Mouse (Mus musculus) adrenal gland, adult 2 months (tissue): ENCODE measurements around the gene Gm9508. TPM values are rescaled to one million over a fixed set of nuclear protein-coding genes. Genes with fewer than 3 reads are reported as not detected.

Experiments
- DNase-seq: peaks from one replicate; pipeline ENCODE4 v3.0.0; 2021
- polyA plus RNA-seq: library from polyadenylated mRNA; depleted of rRNA; stranded (reverse); fragments of >200 nt; gene quantifications from 2 replicates; pipeline ENCODE4 v1.2.3, GENCODE M21; 2012; rRNA removed
- total RNA-seq, 2 experiments: library from RNA; stranded (reverse); gene quantifications; 2 replicates each; pipeline ENCODE4 v1.2.3; 2021

The Gm9508 gene
- total and polyA plus RNA-seq, 3 experiments: not detected

DNA sequence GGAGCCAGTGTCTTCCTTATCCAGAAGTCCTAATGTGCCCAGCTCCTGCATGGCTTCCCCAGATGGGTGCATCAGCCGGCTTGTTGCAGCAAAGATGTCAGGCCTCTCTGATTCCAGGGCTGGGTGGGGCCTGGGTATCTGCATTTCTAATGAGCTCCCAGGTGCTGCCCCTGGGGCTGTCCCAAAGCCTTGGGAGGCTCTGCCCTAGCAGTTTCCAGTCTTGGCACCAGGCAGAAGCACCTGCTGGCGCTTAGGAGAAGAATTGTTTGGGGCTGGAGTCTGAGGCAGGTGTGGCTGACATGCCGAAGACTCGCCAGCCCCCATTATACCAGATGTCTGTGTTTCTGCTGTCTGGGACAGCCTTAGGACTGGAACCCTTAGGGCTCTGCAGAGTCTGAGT is 26.3 kb downstream of the Gm9508 start:
- no peak for DNase-seq

DNA sequence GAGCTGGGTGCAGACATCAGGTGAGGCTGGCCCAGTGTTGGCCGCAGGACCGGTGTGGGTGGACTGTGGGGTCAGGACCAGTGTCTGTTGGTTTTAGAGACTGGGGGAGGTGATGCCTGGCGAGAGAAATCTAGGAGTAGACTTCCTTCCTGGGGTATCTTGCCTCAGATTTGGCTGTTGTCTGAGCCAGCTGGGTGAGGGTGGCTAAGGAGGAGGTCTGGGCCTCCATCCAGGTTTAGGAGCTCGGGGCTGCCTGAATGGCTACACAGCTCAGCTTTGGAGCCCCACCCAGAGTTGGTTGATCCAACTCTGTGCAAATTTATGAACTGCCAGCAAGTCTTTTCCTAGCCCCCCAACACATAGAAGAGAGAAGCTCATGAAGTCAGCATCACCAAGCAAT is 29.6 kb downstream of the Gm9508 start:
- no peak for DNase-seq

DNA sequence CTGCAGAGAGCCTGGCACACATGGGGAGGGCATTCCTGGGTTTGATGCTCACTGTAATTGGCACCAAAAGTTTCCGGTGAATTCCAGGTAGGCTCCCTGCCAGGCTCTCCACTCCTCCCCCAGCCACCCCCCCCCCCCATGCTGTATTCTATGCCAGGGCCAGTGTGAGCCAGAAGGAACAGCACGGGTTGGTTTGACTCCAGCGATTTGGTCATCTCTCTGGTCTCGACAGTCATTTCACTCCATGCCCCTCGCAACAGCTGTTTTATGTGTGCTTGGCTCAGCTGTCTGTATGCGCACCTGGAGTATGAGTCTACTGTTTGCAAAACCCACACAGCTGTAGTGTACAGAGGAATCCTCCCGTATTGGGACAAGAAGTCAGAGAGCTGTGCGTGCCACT is 30.7 kb downstream of the Gm9508 start:
- DNase-seq: no peak

DNA sequence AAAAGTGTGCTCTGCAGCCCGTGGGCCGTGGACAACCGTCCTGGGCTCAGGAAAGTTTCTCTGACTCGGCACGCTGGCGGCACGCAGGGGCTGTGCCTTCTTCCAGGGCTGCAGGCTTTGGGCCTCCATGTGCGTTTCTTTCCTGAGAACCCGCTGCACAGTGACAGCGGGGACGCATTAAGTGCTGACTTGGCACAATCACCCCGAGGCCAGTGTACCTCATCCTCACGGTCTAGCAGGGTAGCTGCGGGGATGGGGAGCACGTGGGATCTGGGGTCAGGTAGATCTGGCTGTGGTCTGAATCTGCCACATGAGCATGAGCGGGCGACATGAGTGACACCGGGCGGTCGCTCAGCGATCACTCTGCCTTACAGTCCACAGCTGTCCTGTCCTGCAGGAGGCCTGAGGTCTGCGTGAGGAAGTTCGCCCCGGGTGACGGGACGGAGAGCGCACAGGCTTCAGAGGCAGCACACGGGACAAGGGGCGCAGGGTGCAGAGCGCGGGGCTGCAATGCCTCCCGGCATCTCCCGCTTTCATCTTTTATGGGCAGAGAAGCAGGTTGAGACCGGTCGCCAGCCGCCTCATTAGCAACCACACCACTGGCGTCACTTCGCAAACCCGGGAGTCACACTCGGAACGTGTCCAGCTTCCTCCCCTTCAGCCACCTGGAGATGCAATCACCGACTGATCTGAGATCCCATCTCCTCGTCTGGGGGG is 32.9 kb downstream of the Gm9508 start:
- DNase-seq: no peak

DNA sequence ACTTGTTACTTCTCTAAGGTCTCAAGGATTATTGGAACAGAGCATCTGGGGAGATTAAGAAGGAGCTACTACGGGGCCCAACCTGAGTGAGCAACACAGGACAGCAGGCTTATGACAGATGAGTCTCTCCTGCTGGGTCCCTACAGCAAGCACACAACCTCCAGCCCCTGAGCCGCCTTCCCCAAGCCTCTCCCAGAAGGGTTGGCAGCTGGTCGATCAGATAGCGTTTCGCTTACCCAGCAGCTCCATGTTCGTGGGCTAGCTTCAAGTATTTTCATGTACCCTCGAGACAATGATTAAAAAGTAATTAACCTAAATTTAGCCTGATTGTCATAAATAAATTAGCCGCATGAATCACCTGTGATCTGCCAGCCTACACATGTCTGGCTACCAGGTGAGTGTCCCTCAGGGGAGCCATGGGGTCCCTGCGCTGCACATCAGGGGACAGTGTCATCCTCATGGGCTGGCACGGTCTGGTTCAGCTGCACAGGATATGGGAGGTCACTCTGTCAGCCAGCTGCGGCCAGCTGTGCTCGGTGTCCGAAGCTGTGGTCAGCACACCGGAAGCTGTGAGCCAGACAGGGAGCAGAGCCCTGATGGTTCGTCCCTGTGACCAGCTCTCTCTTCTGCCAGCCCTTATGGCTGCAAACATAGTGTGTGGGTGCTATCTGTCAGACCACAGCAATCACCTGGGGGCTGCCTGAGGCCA is 38.6 kb downstream of the Gm9508 start:
- no peak for DNase-seq

DNA sequence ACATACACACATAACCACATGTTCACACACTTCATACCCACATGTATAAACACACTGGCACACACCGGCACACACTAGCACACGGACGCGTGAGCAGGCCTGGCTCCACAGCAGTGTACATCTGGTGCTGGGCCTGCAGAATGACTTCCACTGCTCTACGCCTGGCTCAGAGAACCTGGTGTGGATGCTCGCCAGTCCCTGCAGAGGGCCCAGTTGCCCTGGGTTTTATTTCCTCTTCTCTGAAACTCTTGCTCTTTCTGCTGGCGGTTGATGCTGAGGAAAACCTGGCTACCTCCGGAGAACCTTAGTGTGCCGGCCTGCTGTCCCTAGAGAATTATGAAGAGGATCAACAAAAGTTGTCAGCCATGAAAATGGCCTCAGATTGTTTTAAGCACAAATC is 45.0 kb downstream of the Gm9508 start:
- no peak for DNase-seq

DNA sequence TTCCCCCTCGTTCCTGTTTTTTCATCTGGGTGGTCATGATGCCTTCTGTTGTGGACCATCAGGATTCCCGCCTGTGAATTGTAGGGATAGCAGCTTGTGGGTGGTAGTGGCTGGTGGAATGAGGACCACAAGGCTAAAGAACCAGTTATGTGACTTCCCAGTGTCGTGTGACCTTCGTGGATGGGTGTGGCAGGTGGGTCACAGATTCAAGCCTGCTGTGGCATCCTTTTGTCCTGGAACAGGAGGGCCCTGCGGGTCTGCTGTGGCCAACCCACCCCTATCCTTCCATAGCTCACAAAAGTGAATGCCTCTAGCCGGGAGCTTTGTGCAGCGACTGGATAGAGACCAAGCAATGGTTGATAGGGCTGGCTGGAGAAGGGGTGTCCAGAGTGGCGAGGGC is 49.1 kb downstream of the Gm9508 start:
- DNase-seq: no peak

DNA sequence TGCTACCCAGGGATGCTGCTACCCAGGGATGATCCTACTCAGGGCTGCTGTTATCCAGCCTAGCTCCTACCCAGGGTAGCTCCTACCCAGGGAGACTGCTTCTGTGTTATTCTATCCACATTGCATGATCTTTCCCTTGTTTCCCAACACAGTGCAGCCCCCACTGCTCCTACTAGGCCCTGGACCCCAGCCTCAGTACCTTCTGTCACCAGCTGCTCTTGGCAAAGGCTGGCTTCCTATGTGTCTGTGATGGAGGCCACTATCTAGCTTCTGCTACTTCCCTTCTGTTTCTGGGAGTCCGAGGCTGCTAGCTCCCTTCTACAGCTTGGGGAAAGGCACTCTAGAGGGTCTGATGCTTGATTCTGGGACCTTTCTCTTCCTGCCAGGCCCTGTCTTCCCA is 49.6 kb downstream of the Gm9508 start:
- no peak for DNase-seq

Other genes with a start within 250 kb of the Gm9508 start
- 10 to 100 TPM; 17.9 to 21.0 TPM for gene Fam207a, start 181.4 kb downstream of the Gm9508 start, total RNA-seq
- 26.4 and 30.5 TPM in 2 replicates for gene Fam207a, start 181.4 kb downstream of the Gm9508 start, polyA plus RNA-seq
- 1 to 10 TPM; 9.5 to 9.8 TPM for gene Itgb2, start 167.0 kb downstream of the Gm9508 start, total RNA-seq
- 5.1 and 7.4 TPM in 2 replicates for gene Itgb2, start 167.0 kb downstream of the Gm9508 start, polyA plus RNA-seq
- 100 to 1,000 TPM; 174 to 202 TPM for gene Pttg1ip, start 115.5 kb downstream of the Gm9508 start, total RNA-seq
- 127 and 165 TPM in 2 replicates for gene Pttg1ip, start 115.5 kb downstream of the Gm9508 start, polyA plus RNA-seq
- 100 to 1,000 TPM in 1 of 2 experiments, 10 to 100 TPM in 1; 97.7 to 104 TPM for gene Sumo3, start 91.1 kb downstream of the Gm9508 start, total RNA-seq
- 83.8 and 91.1 TPM in 2 replicates for gene Sumo3, start 91.1 kb downstream of the Gm9508 start, polyA plus RNA-seq
- 10 to 100 TPM; 27.5 to 28.5 TPM for gene Gm49325, start 91.0 kb downstream of the Gm9508 start, total RNA-seq
- gene Gm49325, start 91.0 kb downstream of the Gm9508 start, polyA plus RNA-seq: not detected in 2 replicates
- gene Ube2g2, start 75.0 kb downstream of the Gm9508 start, total RNA-seq: 10 to 100 TPM; 50.0 to 55.0 TPM
- 27.9 and 37.4 TPM in 2 replicates for gene Ube2g2, start 75.0 kb downstream of the Gm9508 start, polyA plus RNA-seq
- under 1 TPM; 0.17 to 0.62 TPM for gene Tspear, start 10.7 kb downstream of the Gm9508 start, total RNA-seq
- gene Tspear, start 10.7 kb downstream of the Gm9508 start, polyA plus RNA-seq: 0.94 and 1.1 TPM in 2 replicates
- not detected for gene Gm19402, start 6.5 kb downstream of the Gm9508 start, total RNA-seq
- gene Gm19402, start 6.5 kb downstream of the Gm9508 start, polyA plus RNA-seq: not detected in 2 replicates
- not detected for gene Gm10272, start 9.4 kb upstream of the Gm9508 start, total RNA-seq
- not detected in 2 replicates for gene Gm10272, start 9.4 kb upstream of the Gm9508 start, polyA plus RNA-seq
- not detected for gene Gm10024, start 14.2 kb upstream of the Gm9508 start, total RNA-seq
- not detected in 2 replicates for gene Gm10024, start 14.2 kb upstream of the Gm9508 start, polyA plus RNA-seq
- not detected for gene Gm10142, start 18.6 kb upstream of the Gm9508 start, total RNA-seq
- gene Gm10142, start 18.6 kb upstream of the Gm9508 start, polyA plus RNA-seq: not detected in 2 replicates
- not detected for gene Krtap12-1, start 23.4 kb upstream of the Gm9508 start, total RNA-seq
- not detected in 2 replicates for gene Krtap12-1, start 23.4 kb upstream of the Gm9508 start, polyA plus RNA-seq
- gene Gm10100, start 29.3 kb upstream of the Gm9508 start, total RNA-seq: not detected
- gene Gm10100, start 29.3 kb upstream of the Gm9508 start, polyA plus RNA-seq: not detected in 2 replicates
- gene Gm18596, start 45.4 kb upstream of the Gm9508 start, total RNA-seq: not detected
- not detected in 2 replicates for gene Gm18596, start 45.4 kb upstream of the Gm9508 start, polyA plus RNA-seq
- gene Gm9736, start 54.1 kb upstream of the Gm9508 start, total RNA-seq: not detected
- gene Gm9736, start 54.1 kb upstream of the Gm9508 start, polyA plus RNA-seq: not detected in 2 replicates
- gene Gm3233, start 62.4 kb upstream of the Gm9508 start, total RNA-seq: not detected
- not detected in 2 replicates for gene Gm3233, start 62.4 kb upstream of the Gm9508 start, polyA plus RNA-seq
- gene Gm3238, start 74.1 kb upstream of the Gm9508 start, total RNA-seq: not detected
- gene Gm3238, start 74.1 kb upstream of the Gm9508 start, polyA plus RNA-seq: not detected in 2 replicates
- gene Gm7138, start 79.7 kb upstream of the Gm9508 start, total RNA-seq: not detected
- not detected in 2 replicates for gene Gm7138, start 79.7 kb upstream of the Gm9508 start, polyA plus RNA-seq
- not detected for gene Gm3250, start 85.3 kb upstream of the Gm9508 start, total RNA-seq
- gene Gm3250, start 85.3 kb upstream of the Gm9508 start, polyA plus RNA-seq: not detected in 2 replicates
- gene Gm7137, start 91.0 kb upstream of the Gm9508 start, total RNA-seq: not detected
- not detected in 2 replicates for gene Gm7137, start 91.0 kb upstream of the Gm9508 start, polyA plus RNA-seq
- not detected for gene Gm9639, start 97.8 kb upstream of the Gm9508 start, total RNA-seq
- gene Gm9639, start 97.8 kb upstream of the Gm9508 start, polyA plus RNA-seq: not detected in 2 replicates
- not detected for gene Gm19668, start 101.9 kb upstream of the Gm9508 start, total RNA-seq
- not detected in 2 replicates for gene Gm19668, start 101.9 kb upstream of the Gm9508 start, polyA plus RNA-seq
- gene Gm9507, start 114.6 kb upstream of the Gm9508 start, total RNA-seq: not detected
- gene Gm9507, start 114.6 kb upstream of the Gm9508 start, polyA plus RNA-seq: 0.31 TPM in 1 of 2 replicates, not detected in the other
- not detected for gene Gm2696, start 117.4 kb upstream of the Gm9508 start, total RNA-seq
- gene Gm2696, start 117.4 kb upstream of the Gm9508 start, polyA plus RNA-seq: not detected in 2 replicates
- gene Krtap10-4, start 129.9 kb upstream of the Gm9508 start, total RNA-seq: not detected
- gene Krtap10-4, start 129.9 kb upstream of the Gm9508 start, polyA plus RNA-seq: not detected in 2 replicates
- not detected for gene Krtap10-10, start 138.7 kb upstream of the Gm9508 start, total RNA-seq
- gene Krtap10-10, start 138.7 kb upstream of the Gm9508 start, polyA plus RNA-seq: not detected in 2 replicates
- not detected for gene Gm36176, start 149.6 kb upstream of the Gm9508 start, total RNA-seq
- gene Gm36176, start 149.6 kb upstream of the Gm9508 start, polyA plus RNA-seq: not detected in 2 replicates
- not detected for gene Gm10318, start 155.6 kb upstream of the Gm9508 start, total RNA-seq
- not detected in 2 replicates for gene Gm10318, start 155.6 kb upstream of the Gm9508 start, polyA plus RNA-seq
- gene Gm3285, start 164.7 kb upstream of the Gm9508 start, total RNA-seq: not detected
- not detected in 2 replicates for gene Gm3285, start 164.7 kb upstream of the Gm9508 start, polyA plus RNA-seq
- gene Lrrc3, start 205.3 kb upstream of the Gm9508 start, total RNA-seq: 1 to 10 TPM; 5.2 to 8.1 TPM
- gene Lrrc3, start 205.3 kb upstream of the Gm9508 start, polyA plus RNA-seq: 4.1 and 6.3 TPM in 2 replicates